Mouse (Mus musculus): ENCODE data around the gene Mettl21a.
"Not testable (repeated sequence)": the region's sequence is repeated elsewhere in the genome, so short reads cannot be mapped to it uniquely, and the experiment has no call there.

The Mettl21a gene

GRCm38 (mm10) chr1:64616881-64617714 is at the start of gene Mettl21a:
TSS of gene Mettl21a (minus strand) at chr1:64617242.
- DNase-seq (ENCODE audit: low read depth, low spot score), result peak; percentile 93

- no peak for DNase-seq (ENCODE audit: low read depth, low spot score)
Observed at GRCm38 (mm10) chr1:64658876-64659275, 41.8 kb upstream of the Mettl21a start.

- DNase-seq (ENCODE audit: low read depth, low spot score), result no peak
Observed at GRCm38 (mm10) chr1:64656423-64657129, 39.5 kb upstream of the Mettl21a start.

- DNase-seq (ENCODE audit: low read depth, low spot score), result no peak
Observed at GRCm38 (mm10) chr1:64655415-64655814, 38.4 kb upstream of the Mettl21a start.

- DNase-seq (ENCODE audit: low read depth, low spot score), result no peak
Observed at GRCm38 (mm10) chr1:64653701-64654100, 36.7 kb upstream of the Mettl21a start.

GRCm38 (mm10) chr1:64649362-64650124 is 32.5 kb upstream of the Mettl21a start:
- no peak for DNase-seq (ENCODE audit: low read depth, low spot score)

- DNase-seq (ENCODE audit: low read depth, low spot score), result no peak
Observed at GRCm38 (mm10) chr1:64644513-64644912, 27.5 kb upstream of the Mettl21a start.

GRCm38 (mm10) chr1:64642541-64642940 is 25.5 kb upstream of the Mettl21a start:
- not testable (repeated sequence) for DNase-seq (ENCODE audit: low read depth, low spot score)

GRCm38 (mm10) chr1:64641069-64641468 is 24.0 kb upstream of the Mettl21a start:
- DNase-seq (ENCODE audit: low read depth, low spot score), result no peak

GRCm38 (mm10) chr1:64639279-64639678 is 22.2 kb upstream of the Mettl21a start:
- no peak for DNase-seq (ENCODE audit: low read depth, low spot score)

- no peak for DNase-seq (ENCODE audit: low read depth, low spot score)
Observed at GRCm38 (mm10) chr1:64635624-64636023, 18.6 kb upstream of the Mettl21a start.

GRCm38 (mm10) chr1:64633237-64633636 is 16.2 kb upstream of the Mettl21a start:
- no peak for DNase-seq (ENCODE audit: low read depth, low spot score)

GRCm38 (mm10) chr1:64631526-64631925 is 14.5 kb upstream of the Mettl21a start:
- no peak for DNase-seq (ENCODE audit: low read depth, low spot score)

- DNase-seq (ENCODE audit: low read depth, low spot score), result no peak
Observed at GRCm38 (mm10) chr1:64625214-64625613, 8.2 kb upstream of the Mettl21a start.

- DNase-seq (ENCODE audit: low read depth, low spot score), result peak; percentile 50
Observed at GRCm38 (mm10) chr1:64623558-64624435, 6.8 kb upstream of the Mettl21a start.

GRCm38 (mm10) chr1:64621116-64621515 is 4.1 kb upstream of the Mettl21a start:
- DNase-seq (ENCODE audit: low read depth, low spot score), result no peak

- DNase-seq (ENCODE audit: low read depth, low spot score), result no peak
Observed at GRCm38 (mm10) chr1:64618226-64618625, 1.2 kb upstream of the Mettl21a start.

GRCm38 (mm10) chr1:64617715-64617984 is 608 bp upstream of the Mettl21a start:
- DNase-seq (ENCODE audit: low read depth, low spot score), result peak; percentile 89

GRCm38 (mm10) chr1:64616531-64616880 is 536 bp downstream of the Mettl21a start:
- DNase-seq (ENCODE audit: low read depth, low spot score), result no peak

- no peak for DNase-seq (ENCODE audit: low read depth, low spot score)
Observed at GRCm38 (mm10) chr1:64616076-64616475, 966 bp downstream of the Mettl21a start.

GRCm38 (mm10) chr1:64615531-64615991 is 1.5 kb downstream of the Mettl21a start:
- DNase-seq (ENCODE audit: low read depth, low spot score), result no peak

Measured in mesoderm, embryonic 11.5 days (tissue).